Mouse (Mus musculus) inflammation-experienced regulatory T-cells, adult 6 months (primary cell): ENCODE results near the gene Cdk5rap3. TPM values are rescaled to one million over a fixed set of nuclear protein-coding genes. Genes with fewer than 3 reads are reported as not detected.

Experiments
- ATAC-seq: one replicate; pipeline ENCODE4 v1.8.0; 2017
- polyA plus RNA-seq, 3 experiments: library from polyadenylated mRNA; unstranded; fragments of 100-300 nt; shearing (Covaris generic); gene quantifications; one replicate each; pipeline ENCODE4 v1.2.1; 2017

Cdk5rap3 gene
- polyA plus RNA-seq = 100 to 1,000 TPM in 1 of 3 experiments, 10 to 100 TPM in 2; 93.2 to 124 (median 96.9) TPM

- ATAC-seq = peak; percentile 99
These were observed at the start of gene Cdk5rap3 for GRCm38 (mm10) chr11:96916044-96916884. Gene Cdk5rap3, minus strand, starts transcription at chr11:96916496.

- no peak for ATAC-seq
These were observed 47.3 kb upstream of the Cdk5rap3 start for GRCm38 (mm10) chr11:96963580-96963979.

- ATAC-seq = no peak
These were observed 40.9 kb upstream of the Cdk5rap3 start for GRCm38 (mm10) chr11:96957061-96957805.

- no peak for ATAC-seq
These were observed 39.9 kb upstream of the Cdk5rap3 start for GRCm38 (mm10) chr11:96956009-96956724.

GRCm38 (mm10) chr11:96955094-96955493 is 38.8 kb upstream of the Cdk5rap3 start:
- no peak for ATAC-seq

GRCm38 (mm10) chr11:96952896-96953295 is 36.6 kb upstream of the Cdk5rap3 start:
- ATAC-seq = no peak

- no peak for ATAC-seq
These were observed 36.1 kb upstream of the Cdk5rap3 start for GRCm38 (mm10) chr11:96952426-96952825.

- peak; percentile 21 for ATAC-seq
These were observed 34.5 kb upstream of the Cdk5rap3 start for GRCm38 (mm10) chr11:96950767-96951166.

GRCm38 (mm10) chr11:96947849-96948248 is 31.6 kb upstream of the Cdk5rap3 start:
- no peak for ATAC-seq

GRCm38 (mm10) chr11:96946498-96946897 is 30.2 kb upstream of the Cdk5rap3 start:
- no peak for ATAC-seq

GRCm38 (mm10) chr11:96944844-96945580 is 28.7 kb upstream of the Cdk5rap3 start:
- no peak for ATAC-seq

GRCm38 (mm10) chr11:96943746-96944304 is 27.5 kb upstream of the Cdk5rap3 start, which contains the start of gene Pnpo:
Gene Pnpo, minus strand, starts transcription at chr11:96943986.
- peak; percentile 98 for ATAC-seq

GRCm38 (mm10) chr11:96941989-96942590 is 25.8 kb upstream of the Cdk5rap3 start:
- ATAC-seq = no peak

- ATAC-seq = no peak
These were observed 24.5 kb upstream of the Cdk5rap3 start for GRCm38 (mm10) chr11:96940578-96941465.

GRCm38 (mm10) chr11:96938426-96938800 is 22.1 kb upstream of the Cdk5rap3 start:
- ATAC-seq = no peak

- ATAC-seq = no peak
These were observed 21.5 kb upstream of the Cdk5rap3 start for GRCm38 (mm10) chr11:96937549-96938425.

GRCm38 (mm10) chr11:96935872-96936650 is 19.8 kb upstream of the Cdk5rap3 start:
- ATAC-seq = no peak

GRCm38 (mm10) chr11:96934921-96935356 is 18.6 kb upstream of the Cdk5rap3 start:
- ATAC-seq = no peak
